Comparison of ENCODE assay signal across 9 mouse cellular contexts in the genomic region with DNA sequence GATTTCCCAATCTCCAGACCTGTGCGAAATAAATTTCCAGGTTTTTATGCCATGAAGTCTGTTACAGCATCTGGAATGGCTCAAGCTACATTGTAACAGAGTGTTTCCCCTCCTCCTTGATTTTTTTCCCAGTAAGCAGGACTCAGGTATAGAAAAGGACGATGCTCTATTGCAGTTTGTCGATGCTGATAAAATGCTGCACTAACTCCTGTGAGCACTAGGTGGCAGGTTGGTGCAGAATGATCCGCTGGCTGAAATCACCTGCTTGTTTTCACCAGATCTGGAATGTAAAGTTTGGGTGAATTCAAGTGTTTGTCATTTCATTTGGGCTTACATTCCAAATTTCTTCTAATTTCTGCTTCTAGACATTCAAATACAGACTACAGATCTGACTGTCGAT. TPM values are rescaled to one million over a fixed set of nuclear protein-coding genes. Genes with fewer than 3 reads are reported as not detected.
A peak's percentile ranks its signal among the peaks of the same experiment; 100 is the strongest.
DNase-seq lines count a peak whose midpoint lies in the region; ATAC-seq and TF ChIP-seq lines count a peak whose summit lies in the region.
"Had no signal": no experiment of that assay in that cellular context is flagged by ENCODE, and none has a peak within 500 bp of the region (broad histone marks: within the 10 kb centered on the region; RNA-seq: fewer than 3 reads in every experiment).

No protein-coding gene starts in this region.

- H3K4me3 ChIP-seq in bone marrow, adult 2 months (replicated peaks; ENCODE audit: control insufficient read depth, low read depth, low read length), result no peak overlapping the region
- no peak overlapping the region for H3K4me3 ChIP-seq in liver, embryonic 14.5 days (ENCODE audit: insufficient read depth in 1 of 2, low read depth in 2 of 2, low read length in 2 of 2)
- H3K4me3 ChIP-seq: midbrain, embryonic 12.5 days had no signal

- H3K9ac ChIP-seq in liver, embryonic 14.5 days (replicated peaks), result no peak overlapping the region
- H3K9ac ChIP-seq: midbrain, embryonic 12.5 days had no signal

- H3K4me1 ChIP-seq in bone marrow, adult 2 months (ENCODE audit: control insufficient read depth, insufficient read depth, low read length), result no peaks in the 10 kb centered on the region
- H3K4me1 ChIP-seq in liver, embryonic 14.5 days (replicated peaks; ENCODE audit: control insufficient read depth in 2 of 2, insufficient read depth in 2 of 2, low read length in 1 of 2), result no peaks in the 10 kb centered on the region
- H3K4me1 ChIP-seq: midbrain, embryonic 12.5 days had no signal

- H3K36me3 ChIP-seq in liver, embryonic 14.5 days (replicated peaks; ENCODE audit: control insufficient read depth, insufficient read depth, low read depth), result no peaks in the 10 kb centered on the region
- H3K36me3 ChIP-seq: midbrain, embryonic 12.5 days had no signal

- no peak overlapping the region for H3K27ac ChIP-seq in bone marrow, adult 2 months (ENCODE audit: control insufficient read depth, insufficient read depth, low read depth, low read length, poor library complexity)
- H3K27ac ChIP-seq in liver, embryonic 14.5 days, result no peak overlapping the region
- H3K27ac ChIP-seq: midbrain, embryonic 12.5 days had no signal

- peak; percentile 68 for TF ChIP-seq CTCF in bone marrow, adult 2 months (IDR thresholded peaks at IDR 0.05; ENCODE audit: control insufficient read depth, insufficient read depth, low read length)
- peak; percentile 78 for TF ChIP-seq CTCF in liver, embryonic 14.5 days (IDR thresholded peaks at IDR 0.05; ENCODE audit: low read depth)

- peak; percentile 22 for DNase-seq in adrenal gland, adult 2 months
- no peak for DNase-seq in adrenal gland, postnatal 4 days (ENCODE audit: low spot score in 2 of 2)
- peak; percentile 60 to 70 for DNase-seq in left cerebral cortex, postnatal 14 days (ENCODE audit: low spot score in 2 of 2)
- DNase-seq in left cerebral cortex, postnatal 10 days (ENCODE audit: extremely low spot score in 1 of 2, low spot score in 2 of 2), result no peak
- peak; percentile 17 to 25 for DNase-seq in frontal cortex, postnatal 25 days (ENCODE audit: low spot score in 2 of 2)
- peak in 1 of 3 experiments; percentile 9 for DNase-seq in liver, embryonic 14.5 days (ENCODE audit: low read depth in 3 of 3, low spot score in 3 of 3)
- DNase-seq in retina, postnatal 1 day, result peak; percentile 57

- intact Hi-C loops in left cerebral cortex, postnatal 14 days (cut with DNase I), result loop anchor here (5.0 kb wide), 1 partner anchor 1125 kb away; no protein-coding TSS in a partner anchor
- intact Hi-C loops in left cerebral cortex, postnatal 10 days (cut with DNase I), result no loop called here

- no peaks in the 10 kb centered on the region for H3K9me3 ChIP-seq in liver, embryonic 14.5 days (ENCODE audit: control insufficient read depth, low read length)
- H3K9me3 ChIP-seq: midbrain, embryonic 12.5 days had no signal

- no peak for TF ChIP-seq EP300 in liver, embryonic 14.5 days (IDR thresholded peaks at IDR 0.05; ENCODE audit: low read depth)

- no peak for ATAC-seq in liver, embryonic 14.5 days (ENCODE audit: insufficient read depth)

- H3K4me2 ChIP-seq in liver, embryonic 14.5 days (ENCODE audit: low read depth), result no peak overlapping the region
- H3K4me2 ChIP-seq: midbrain, embryonic 12.5 days had no signal

- TF ChIP-seq POLR2A in bone marrow, adult 2 months (IDR thresholded peaks at IDR 0.05; ENCODE audit: borderline replicate concordance, control insufficient read depth, low read depth, low read length), result no peak

- WGBS in bone marrow, adult 2 months, result 7% methylated on average over 5 of the region's 5 CpGs
- WGBS in liver, embryonic 14.5 days (ENCODE audit: insufficient replicate concordance), result 6% methylated on average over 5 of the region's 5 CpGs

- no peaks in the 10 kb centered on the region for H3K27me3 ChIP-seq in liver, embryonic 14.5 days (ENCODE audit: control insufficient read depth, insufficient read depth, low read length)

RNA-seq across cellular contexts. Expression of gene Slc17a5, which starts 9.0 kb away (rescaled TPM):
- total RNA-seq in adrenal gland, adult 2 months (2021), result 10 to 100 TPM in 1 of 2 experiments, 1 to 10 TPM in 1; 9.2 to 12.9 TPM
- 5.9 TPM in 2 replicates for polyA plus RNA-seq in adrenal gland, adult 2 months (2012; rRNA removed)
- total RNA-seq in adrenal gland, postnatal 4 days (2021), result 10 to 100 TPM; 12.2 to 14.2 TPM
- total RNA-seq in left cerebral cortex, postnatal 14 days (2021), result 10 to 100 TPM; 17.6 to 19.2 TPM
- total RNA-seq in left cerebral cortex, postnatal 10 days (2021), result 10 to 100 TPM; 14.5 to 17.3 TPM
- polyA plus RNA-seq in bone marrow, adult 2 months (2011; ENCODE audit: insufficient read depth, insufficient read length, low replicate concordance, missing spikeins), result 0.83 and 2.3 TPM in 2 replicates
- polyA plus RNA-seq in liver, embryonic 14.5 days (2012; rRNA removed), result 1.7 and 2.4 TPM in 2 replicates
- polyA plus RNA-seq in liver, embryonic 14.5 days (2014; fragmentation: Nextera tagmentation; extraction: Ambion mirVana), result 3.2 and 3.8 TPM in 2 replicates

RNA-seq across cellular contexts. Expression of gene Cd109, which starts 18.5 kb away (rescaled TPM):
- total RNA-seq in adrenal gland, adult 2 months (2021), result under 1 TPM; 0.09 to 0.28 TPM
- polyA plus RNA-seq in adrenal gland, adult 2 months (2012; rRNA removed), result 0.80 and 0.82 TPM in 2 replicates
- 1 to 10 TPM; 3.3 to 4.0 TPM for total RNA-seq in adrenal gland, postnatal 4 days (2021)
- 1 to 10 TPM in 1 of 2 experiments, under 1 TPM in 1; 0.64 to 1.2 TPM for total RNA-seq in left cerebral cortex, postnatal 14 days (2021)
- total RNA-seq in left cerebral cortex, postnatal 10 days (2021), result 1 to 10 TPM; 1.4 to 1.7 TPM
- polyA plus RNA-seq in bone marrow, adult 2 months (2011; ENCODE audit: insufficient read depth, insufficient read length, low replicate concordance, missing spikeins), result 0.85 TPM in 1 of 2 replicates, not detected in the other
- 0.05 and 0.07 TPM in 2 replicates for polyA plus RNA-seq in liver, embryonic 14.5 days (2012; rRNA removed)
- polyA plus RNA-seq in liver, embryonic 14.5 days (2014; fragmentation: Nextera tagmentation; extraction: Ambion mirVana), result 0.03 and 0.06 TPM in 2 replicates

Comparison
In these comparisons a context has a peak if more than half of its experiments do, and no peak if none do; other contexts are left out.
1. DNase-seq: peak in adrenal gland, adult 2 months (single experiment), left cerebral cortex, postnatal 14 days (2 of 2), frontal cortex, postnatal 25 days (2 of 2) and retina, postnatal 1 day (single experiment); none in adrenal gland, postnatal 4 days (0 of 2) and left cerebral cortex, postnatal 10 days (0 of 2).